Mouse (Mus musculus) hindbrain, embryonic 11.5 days (tissue): ENCODE data around the gene Nprl2. TPM values are rescaled to one million over a fixed set of nuclear protein-coding genes. Genes with fewer than 3 reads are reported as not detected.

Source experiments
- ATAC-seq: fragments of 200-750 bp; cut with Nextera tagmentation; 2 replicates; pipeline ENCODE4 v1.8.0; 2017; ENCODE audit warnings: mild to moderate bottlenecking, moderate TSS enrichment, moderate library complexity; ENCODE audit not compliant: low FRiP score
- DNase-seq: peaks from one replicate; pipeline ENCODE4 v3.0.0-alpha.2; 2015; ENCODE audit warnings: low spot score
- H3K27ac ChIP-seq: fragments of 300-500 bp; sonication (generic); 2 replicates; pipeline ENCODE4 v1.5.1; 2014; ENCODE audit warnings: mild to moderate bottlenecking, low read depth, low read length
- H3K27me3 ChIP-seq: fragments of 300-500 bp; sonication (generic); 2 replicates; pipeline ENCODE4 v1.6.1; 2014; ENCODE audit warnings: mild to moderate bottlenecking, low read length, moderate library complexity, mixed read lengths; ENCODE audit not compliant: control insufficient read depth, insufficient read depth
- H3K36me3 ChIP-seq: fragments of 300-500 bp; sonication (generic); 2 replicates; pipeline ENCODE4 v1.6.1; 2014; ENCODE audit warnings: mild to moderate bottlenecking, low read length, moderate library complexity, mixed read lengths; ENCODE audit not compliant: control insufficient read depth, insufficient read depth
- H3K4me1 ChIP-seq: fragments of 300-500 bp; sonication (generic); replicated peaks from 2 replicates; pipeline ENCODE4 v1.6.1; 2014; ENCODE audit warnings: low read length, mixed read lengths; ENCODE audit not compliant: control insufficient read depth, insufficient read depth
- H3K4me2 ChIP-seq: fragments of 300-500 bp; sonication (generic); replicated peaks from 2 replicates; pipeline ENCODE4 v1.6.1; 2014; ENCODE audit warnings: mild to moderate bottlenecking, low read depth, low read length
- H3K4me3 ChIP-seq: fragments of 300-500 bp; sonication (generic); 2 replicates; pipeline ENCODE4 v1.5.1; 2014; ENCODE audit warnings: low read depth, low read length
- H3K9ac ChIP-seq: fragments of 300-500 bp; sonication (generic); 2 replicates; pipeline ENCODE4 v1.6.1; 2014; ENCODE audit warnings: low read depth, low read length
- H3K9me3 ChIP-seq: fragments of 300-500 bp; sonication (generic); 2 replicates; pipeline ENCODE4 v1.6.1; 2016; ENCODE audit warnings: low read length; ENCODE audit not compliant: control insufficient read depth
- WGBS: fragments of 180-500 bp; shearing (Covaris S2); extraction: QIAGEN DNeasy Blood & Tissue Kit; methylation state at CpG from one replicate; pipeline ENCODE4 v1.1.7; 2014; 5-methylcytosine and 5-hydroxymethylcytosine counted together
- polyA plus RNA-seq: library from polyadenylated mRNA; unstranded; fragments of >200 nt; fragmentation: Nextera tagmentation; extraction: Ambion mirVana; gene quantifications from 2 replicates; pipeline ENCODE4 v1.2.1, GENCODE M21; 2014

The Nprl2 gene
- 46.2 and 46.5 TPM in 2 replicates for polyA plus RNA-seq

DNA sequence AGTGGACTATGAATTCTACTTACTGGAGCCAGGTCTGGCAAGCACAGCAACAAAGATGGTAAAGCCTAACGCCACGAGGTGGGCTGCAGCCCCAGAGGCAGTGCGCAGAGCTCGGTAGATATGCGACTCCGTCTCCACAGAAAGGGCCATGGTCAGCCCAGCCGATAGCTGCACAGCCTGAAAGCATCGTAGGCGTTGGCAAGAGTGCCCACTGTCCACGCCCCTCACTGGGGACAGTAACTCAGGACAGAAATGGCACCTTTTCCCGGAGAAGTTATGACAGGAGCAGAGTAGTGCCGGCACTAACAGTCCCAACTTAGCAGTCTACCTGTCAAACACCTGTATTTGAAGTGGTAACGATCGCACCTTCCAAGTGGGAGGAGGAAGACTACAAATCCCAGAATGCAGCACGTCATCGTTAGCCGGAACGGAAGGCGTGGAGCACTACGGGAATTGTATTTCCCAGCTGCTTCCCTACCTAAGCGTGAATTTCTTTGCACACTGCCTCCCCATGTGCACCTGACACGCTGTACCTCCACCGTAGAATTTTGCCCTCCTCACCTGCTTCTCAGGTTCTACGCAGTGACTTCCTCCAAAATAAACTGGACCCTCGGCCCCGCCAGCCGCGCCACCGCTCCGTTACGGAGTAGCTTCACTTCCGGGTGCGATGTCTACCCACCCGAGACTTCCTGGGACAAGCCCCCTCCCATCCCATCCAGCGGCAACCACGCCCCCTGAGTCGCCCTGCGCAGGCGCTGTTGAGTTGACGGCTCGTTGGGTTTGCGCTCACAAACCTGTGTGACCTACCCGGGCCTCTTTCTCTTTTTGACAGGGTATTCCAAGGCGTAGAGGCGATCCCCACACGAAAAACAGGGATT lies at the start of gene Nprl2, which contains the start of gene Cyb561d2:
Gene Nprl2, plus strand, starts transcription at position 753 of the 878 bp plus-strand sequence.
Gene Cyb561d2, minus strand, starts transcription at position 720 of the 878 bp plus-strand sequence.
- no peak within 1 kb of the TSS for H3K27ac ChIP-seq

DNA sequence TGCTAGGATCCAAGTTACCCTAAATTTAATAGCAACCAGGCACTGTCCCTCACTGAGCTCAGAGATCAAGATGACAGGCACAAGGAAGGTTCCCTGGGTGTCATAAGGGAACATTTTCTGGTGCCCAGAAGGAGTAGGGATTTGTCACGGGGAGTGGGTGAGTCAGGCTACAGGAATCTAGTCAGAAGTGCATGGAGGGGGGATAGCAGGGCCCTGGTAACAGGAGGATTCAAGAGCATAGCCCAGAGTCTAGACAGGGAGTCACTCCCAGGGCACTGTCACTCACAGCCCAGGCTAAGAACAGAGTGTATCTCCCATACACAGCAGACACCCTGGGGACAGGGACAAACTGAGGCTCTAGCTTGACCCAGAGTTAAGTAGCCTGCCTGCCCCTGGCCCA lies 48.5 kb upstream of the Nprl2 start:
- WGBS = 67% methylated on average over 1 of the region's 1 CpGs
- no peak overlapping the region for H3K9ac ChIP-seq
- H3K36me3 ChIP-seq = no peaks in the 10 kb centered on the region
- ATAC-seq (no peak), DNase-seq (no peak)
- H3K4me2 ChIP-seq = no peak overlapping the region
- H3K27me3 ChIP-seq = no peaks in the 10 kb centered on the region
- no peak overlapping the region for H3K4me3 ChIP-seq
- no peak overlapping the region for H3K27ac ChIP-seq
- no peaks in the 10 kb centered on the region for H3K4me1 ChIP-seq
- no peaks in the 10 kb centered on the region for H3K9me3 ChIP-seq

More for the DNA sequence above, at the start of gene Nprl2, which contains the start of gene Cyb561d2:
- H3K27me3 ChIP-seq = no peaks in the 10 kb centered on the region
- peaks cover 10% of the 10 kb centered on the region for H3K4me1 ChIP-seq
- peaks cover 11% of the 10 kb centered on the region; the same call in 1 of the 2 replicates for H3K36me3 ChIP-seq
- peak within 1 kb of the TSS; percentile 60 for H3K4me3 ChIP-seq
- H3K9ac ChIP-seq = peak within 1 kb of the TSS; percentile 61
- 2% methylated on average over 46 of the region's 46 CpGs for WGBS
- peak; percentile 87 for ATAC-seq
- DNase-seq = peak; percentile 97
- H3K9me3 ChIP-seq = no peaks in the 10 kb centered on the region
- peak within 1 kb of the TSS; percentile 62 for H3K4me2 ChIP-seq

DNA sequence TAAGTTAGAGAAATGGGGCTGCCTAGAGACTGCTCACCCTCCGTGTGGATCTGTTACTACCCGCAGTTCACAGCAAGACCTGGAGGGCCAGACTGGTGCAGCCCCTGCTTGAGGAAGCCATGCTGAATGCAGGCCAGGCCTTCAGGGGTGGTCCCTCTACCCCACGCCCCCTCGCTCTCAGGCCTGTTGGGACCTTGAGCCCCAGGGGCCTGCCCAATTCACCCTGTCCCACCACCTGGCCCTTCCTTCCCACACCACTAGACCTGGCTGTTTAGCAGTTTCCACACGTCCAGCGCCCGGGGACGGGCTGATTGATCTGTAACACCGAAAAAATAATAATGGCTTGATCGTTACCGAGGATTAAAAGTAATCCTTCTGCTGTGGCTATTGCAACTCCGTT lies 47.8 kb upstream of the Nprl2 start:
- 76% methylated on average over 12 of the region's 12 CpGs for WGBS
- H3K36me3 ChIP-seq = no peaks in the 10 kb centered on the region
- no peaks in the 10 kb centered on the region for H3K27me3 ChIP-seq
- no peak overlapping the region for H3K9ac ChIP-seq
- H3K9me3 ChIP-seq = no peaks in the 10 kb centered on the region
- no peak for DNase-seq
- no peaks in the 10 kb centered on the region for H3K4me1 ChIP-seq
- no peak overlapping the region for H3K4me3 ChIP-seq
- no peak overlapping the region for H3K4me2 ChIP-seq
- H3K27ac ChIP-seq = no peak overlapping the region
- ATAC-seq = no peak

DNA sequence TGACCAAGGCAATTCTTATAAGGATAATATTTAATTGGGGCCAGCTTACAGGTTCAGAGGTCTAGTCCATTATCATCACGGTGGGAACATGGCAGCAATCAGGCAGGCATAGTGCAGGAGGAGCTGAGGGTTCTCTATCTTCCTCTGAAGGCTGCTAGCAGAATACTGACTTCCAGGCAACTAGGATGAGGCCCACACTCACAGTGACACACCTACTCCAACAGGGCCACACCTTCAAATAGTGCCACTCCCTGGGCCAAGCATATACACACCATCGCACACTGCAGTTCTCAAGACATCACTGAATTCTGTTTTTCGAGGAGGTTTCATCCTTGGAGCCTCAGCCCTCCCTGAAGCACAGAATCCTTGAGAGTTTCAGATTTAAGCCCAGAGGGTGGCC lies 45.7 kb upstream of the Nprl2 start:
- no peak overlapping the region for H3K4me2 ChIP-seq
- H3K4me1 ChIP-seq = no peaks in the 10 kb centered on the region
- H3K4me3 ChIP-seq = no peak overlapping the region
- H3K9me3 ChIP-seq = no peaks in the 10 kb centered on the region
- no peaks in the 10 kb centered on the region for H3K36me3 ChIP-seq
- ATAC-seq (no peak), DNase-seq (no peak)
- H3K27me3 ChIP-seq = no peaks in the 10 kb centered on the region
- 94% methylated on average over 3 of the region's 3 CpGs for WGBS
- H3K9ac ChIP-seq = no peak overlapping the region
- H3K27ac ChIP-seq = no peak overlapping the region

DNA sequence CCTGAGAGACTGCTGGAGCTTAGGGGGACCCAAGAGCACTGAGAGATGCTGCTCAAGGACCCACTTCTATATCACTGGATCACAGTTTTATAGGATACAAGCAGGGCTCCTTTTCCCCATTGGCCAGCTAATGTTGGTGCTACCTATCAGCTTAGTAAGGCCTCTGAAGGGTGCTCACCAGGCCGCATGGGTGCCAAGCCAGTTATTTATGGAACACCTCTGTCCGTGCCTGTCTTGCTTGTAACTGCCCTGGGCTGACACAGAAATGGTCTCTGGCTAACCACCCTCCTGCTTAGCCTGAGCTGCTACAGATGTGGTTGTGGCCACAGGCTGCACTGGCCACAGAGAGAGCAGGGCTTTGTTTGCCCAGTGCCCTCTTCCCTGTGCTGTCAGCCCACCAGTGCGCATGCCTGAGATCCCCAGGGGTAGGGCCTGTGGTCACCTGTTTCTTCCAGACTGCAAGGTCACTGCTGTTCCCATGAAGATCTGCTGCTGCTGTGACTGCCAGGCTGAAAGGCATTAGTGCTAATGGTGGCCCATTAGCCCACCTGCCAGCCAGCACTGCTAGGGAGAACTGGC lies 41.2 kb upstream of the Nprl2 start:
- no peak overlapping the region for H3K27ac ChIP-seq
- no peak for DNase-seq
- H3K4me1 ChIP-seq = peaks cover 2% of the 10 kb centered on the region; the same call in 1 of the 2 replicates
- H3K27me3 ChIP-seq = no peaks in the 10 kb centered on the region
- H3K9me3 ChIP-seq = no peaks in the 10 kb centered on the region
- H3K4me3 ChIP-seq = no peak overlapping the region
- no peak for ATAC-seq
- no peak overlapping the region for H3K9ac ChIP-seq
- H3K36me3 ChIP-seq = no peaks in the 10 kb centered on the region
- WGBS = 88% methylated on average over 3 of the region's 3 CpGs
- H3K4me2 ChIP-seq = no peak overlapping the region

DNA sequence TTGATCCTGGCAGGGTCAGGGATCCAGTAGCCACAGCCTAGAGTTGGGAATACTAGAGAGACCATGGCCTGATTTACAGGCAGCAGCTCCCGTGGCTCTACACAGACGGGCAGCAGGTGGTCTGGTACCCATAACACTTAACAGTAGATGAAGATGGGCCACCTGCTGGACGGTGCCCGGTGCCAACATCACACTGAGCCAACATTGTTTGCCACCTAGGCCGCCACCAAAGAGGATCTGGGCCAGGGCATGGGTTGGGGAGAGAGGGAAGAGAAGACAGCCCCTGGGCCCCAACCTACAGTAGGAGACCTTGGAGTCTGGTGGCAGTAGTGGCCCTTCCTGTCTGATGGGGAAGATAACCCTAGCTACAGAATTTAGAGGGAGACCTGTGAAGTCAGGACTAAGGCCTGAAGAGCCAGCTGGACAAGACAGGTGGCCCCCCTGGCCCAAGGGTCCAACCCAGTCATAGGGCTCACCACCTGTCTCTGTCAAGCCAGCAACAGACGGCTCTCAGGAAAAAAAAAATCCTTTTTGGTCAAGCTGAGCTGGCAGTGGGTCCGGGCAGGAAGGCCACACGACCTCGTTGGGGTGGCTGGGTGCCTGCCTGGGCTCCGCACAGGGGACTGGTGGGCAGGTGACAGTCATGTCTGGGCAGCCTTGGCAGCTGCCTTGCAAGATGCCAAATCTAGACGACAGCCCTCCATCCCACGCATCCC lies 39.7 kb upstream of the Nprl2 start:
- Histone ChIP-seq H3K27ac (no peak overlapping the region), H3K4me3 (no peak overlapping the region), H3K36me3 (no peaks in the 10 kb centered on the region), H3K4me2 (no peak overlapping the region), H3K27me3 (no peaks in the 10 kb centered on the region), H3K9ac (no peak overlapping the region), H3K4me1 (peaks cover 2% of the 10 kb centered on the region; the same call in 1 of the 2 replicates), H3K9me3 (no peaks in the 10 kb centered on the region)
- WGBS = 91% methylated on average over 12 of the region's 12 CpGs
- ATAC-seq (no peak), DNase-seq (no peak)

DNA sequence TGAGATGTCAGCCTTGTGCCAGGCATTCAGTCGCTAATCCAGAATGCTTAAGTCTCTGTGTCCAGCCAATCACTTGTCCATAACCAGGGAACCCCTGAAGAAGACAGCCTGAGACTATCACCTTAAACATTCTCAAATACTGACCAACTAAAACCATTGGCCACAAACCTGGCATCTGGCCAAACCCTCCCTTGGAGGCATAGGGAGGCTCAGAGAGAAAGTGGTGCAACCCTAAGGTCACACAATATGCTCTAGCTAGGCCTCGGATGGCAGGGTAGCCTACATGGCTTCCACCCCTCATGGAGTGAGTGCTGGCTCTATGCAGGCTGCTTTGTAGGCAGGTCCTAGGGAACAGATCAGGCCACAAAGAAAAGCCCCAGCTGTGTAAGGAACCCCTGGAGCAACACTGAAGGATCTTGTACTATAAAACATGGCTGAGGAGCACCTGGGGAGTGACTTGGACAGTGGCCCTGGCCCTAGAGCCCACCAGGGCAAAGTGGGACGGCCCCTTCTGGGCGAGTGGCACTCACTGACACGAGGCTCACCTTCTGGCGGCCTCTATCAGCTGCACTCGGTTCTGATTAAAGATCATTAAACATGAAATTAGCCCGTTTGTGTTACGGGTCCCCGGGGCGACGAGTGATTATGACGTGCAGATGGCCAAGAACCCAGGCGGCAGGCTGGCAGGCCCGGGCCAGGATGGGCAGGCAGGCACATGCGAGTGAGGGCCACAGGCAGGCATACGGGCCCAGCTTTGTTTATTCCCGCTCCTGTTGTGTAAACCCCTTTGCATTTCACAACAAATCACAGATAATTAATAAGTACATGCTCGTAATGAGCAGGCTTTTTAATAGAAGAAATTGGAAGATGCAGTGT lies 37.1 kb upstream of the Nprl2 start:
- Histone ChIP-seq H3K4me3 (no peak overlapping the region), H3K27ac (no peak overlapping the region), H3K36me3 (no peaks in the 10 kb centered on the region), H3K4me1 (peaks cover 2% of the 10 kb centered on the region; the same call in 1 of the 2 replicates), H3K9ac (no peak overlapping the region), H3K9me3 (no peaks in the 10 kb centered on the region), H3K4me2 (no peak overlapping the region), H3K27me3 (no peaks in the 10 kb centered on the region)
- WGBS = 74% methylated on average over 19 of the region's 19 CpGs
- DNase-seq (no peak), ATAC-seq (peak; percentile 54; the same call in 1 of the 2 replicates)

DNA sequence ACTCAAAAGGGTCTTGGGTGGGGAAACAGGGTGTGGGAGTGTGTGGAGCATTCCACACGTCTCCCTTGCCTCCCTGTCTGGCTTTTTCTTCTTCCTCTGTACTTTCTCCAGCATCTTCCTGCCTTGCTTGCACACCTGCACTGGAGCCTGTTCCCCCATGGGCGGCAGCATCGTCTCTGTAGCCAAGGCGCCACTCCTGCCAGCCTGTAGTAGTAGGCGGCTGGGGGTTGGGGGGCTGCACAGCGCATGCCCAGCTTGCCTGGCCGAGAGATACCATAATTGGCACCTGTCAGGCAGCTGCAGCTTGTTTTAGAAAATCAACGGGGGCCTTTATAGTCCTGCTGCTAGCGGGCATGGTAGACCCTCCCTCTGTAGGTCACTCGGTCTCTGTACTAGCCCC lies 33.8 kb upstream of the Nprl2 start:
- Histone ChIP-seq H3K4me1 (peaks cover 3% of the 10 kb centered on the region; the same call in 1 of the 2 replicates), H3K4me2 (no peak overlapping the region), H3K27ac (no peak overlapping the region), H3K9me3 (no peaks in the 10 kb centered on the region), H3K9ac (no peak overlapping the region), H3K4me3 (no peak overlapping the region), H3K27me3 (no peaks in the 10 kb centered on the region), H3K36me3 (no peaks in the 10 kb centered on the region)
- no peak for ATAC-seq
- WGBS = 63% methylated on average over 10 of the region's 10 CpGs
- DNase-seq = no peak
